Comparison of ENCODE assay signal across 8 mouse cellular contexts in genomic region chr1:63994248-63995136, GRCm38 (mm10).
A peak's percentile ranks its signal among the peaks of the same experiment; 100 is the strongest.
DNase-seq lines count a peak whose midpoint lies in the region; ATAC-seq and TF ChIP-seq lines count a peak whose summit lies in the region.

No protein-coding gene starts in this region.

- ATAC-seq in forebrain, embryonic 16.5 days = peak; percentile 79
- ATAC-seq in hindbrain, embryonic 16.5 days = peak; percentile 93

- peaks cover 0 to 19% of the 10 kb centered on the region in 2 experiments; a peak in 2 of 4 replicates for H3K4me1 ChIP-seq in CH12.LX (ENCODE audit: control insufficient read depth in 1 of 2, insufficient read depth in 2 of 2)
- peaks cover 16% of the 10 kb centered on the region for H3K4me1 ChIP-seq in forebrain, embryonic 16.5 days (replicated peaks; ENCODE audit: control insufficient read depth, insufficient read depth, low read length)
- H3K4me1 ChIP-seq in hindbrain, embryonic 16.5 days (ENCODE audit: control insufficient read depth, insufficient read depth, low read depth, low read length) = peaks cover 21% of the 10 kb centered on the region

- WGBS in forebrain, embryonic 16.5 days = 3% methylated on average over 19 of the region's 19 CpGs
- WGBS in hindbrain, embryonic 16.5 days = 7% methylated on average over 19 of the region's 19 CpGs

- H3K4me2 ChIP-seq in CH12.LX (ENCODE audit: insufficient read depth, low read depth, poor library complexity, severe bottlenecking) = no peak overlapping the region
- peak overlapping the region; percentile 27 for H3K4me2 ChIP-seq in forebrain, embryonic 16.5 days (ENCODE audit: low read length)
- peak overlapping the region; percentile 40 for H3K4me2 ChIP-seq in hindbrain, embryonic 16.5 days (ENCODE audit: low read length)

- H3K27me3 ChIP-seq in CH12.LX (replicated peaks) = no peaks in the 10 kb centered on the region
- no peaks in the 10 kb centered on the region for H3K27me3 ChIP-seq in forebrain, embryonic 16.5 days (replicated peaks; ENCODE audit: control insufficient read depth, insufficient read depth, low read length)
- H3K27me3 ChIP-seq in hindbrain, embryonic 16.5 days (replicated peaks; ENCODE audit: control insufficient read depth, insufficient read depth, low read length) = no peaks in the 10 kb centered on the region

- no peak for DNase-seq in CH12.LX (ENCODE audit: extremely low read depth)
- peak; percentile 65 for DNase-seq in adrenal gland, postnatal 10 days
- DNase-seq in left cerebral cortex, postnatal 14 days (ENCODE audit: low spot score in 2 of 2) = peak; percentile 37 to 72
- DNase-seq in neural tube, embryonic 10.5 days (ENCODE audit: extremely low spot score, low spot score) = peak; percentile 62
- DNase-seq in thymus, postnatal 36 days = no peak
- no peak for DNase-seq in urinary bladder, adult 2 months (ENCODE audit: low spot score)

- no peak for TF ChIP-seq POLR2A in CH12.LX (IDR thresholded peaks at IDR 0.05; ENCODE audit: low read depth, low read length)

- in situ Hi-C loops in CH12.LX (cut with MboI; ENCODE audit: low pct_ligation_motif_present, low pct_unique_long_range_greater_than_20kb, low sequenced_read_pairs) = no loop called here

- no peak for TF ChIP-seq CTCF in CH12.LX (conservative IDR thresholded peaks at IDR 0.05 in 1 of 2, IDR thresholded peaks at IDR 0.05 in 1 of 2; ENCODE audit: low read depth in 2 of 2, low read length in 2 of 2)

- TF ChIP-seq RAD21 in CH12.LX (IDR thresholded peaks at IDR 0.05; ENCODE audit: low read depth, low read length) = no peak

- intact Hi-C loops in left cerebral cortex, postnatal 14 days (cut with DNase I) = no loop called here

- H3K9ac ChIP-seq in CH12.LX (ENCODE audit: insufficient read depth, low read depth) = no peak overlapping the region
- no peak overlapping the region for H3K9ac ChIP-seq in forebrain, embryonic 16.5 days (replicated peaks; ENCODE audit: low read depth, low read length)
- H3K9ac ChIP-seq in hindbrain, embryonic 16.5 days (ENCODE audit: low read depth, low read length) = peak overlapping the region; percentile 31; the same call in 1 of the 2 replicates

- no peaks in the 10 kb centered on the region for H3K79me2 ChIP-seq in CH12.LX (replicated peaks; ENCODE audit: control insufficient read depth, extremely low read depth, insufficient read depth, poor library complexity, severe bottlenecking)

- no peaks in the 10 kb centered on the region for H3K9me3 ChIP-seq in CH12.LX (replicated peaks; ENCODE audit: low read length)
- H3K9me3 ChIP-seq in forebrain, embryonic 16.5 days (ENCODE audit: control insufficient read depth, low read length) = no peaks in the 10 kb centered on the region
- no peaks in the 10 kb centered on the region for H3K9me3 ChIP-seq in hindbrain, embryonic 16.5 days (ENCODE audit: control insufficient read depth, low read length)

- no peak overlapping the region for H3K4me3 ChIP-seq in CH12.LX (replicated peaks in 1 of 3; ENCODE audit: low read depth in 2 of 3, low read length in 2 of 3, poor library complexity in 1 of 3)
- no peak overlapping the region for H3K4me3 ChIP-seq in forebrain, embryonic 16.5 days (replicated peaks; ENCODE audit: low read length)
- no peak overlapping the region for H3K4me3 ChIP-seq in hindbrain, embryonic 16.5 days (ENCODE audit: low read length)

- dilution Hi-C loops in CH12.LX (cut with MboI; ENCODE audit: extremely low pct_ligation_motif_present, extremely low pct_unique_long_range_greater_than_20kb, low sequenced_read_pairs) = no loop called here

- no peak overlapping the region for H3K27ac ChIP-seq in CH12.LX (ENCODE audit: insufficient read depth, low read depth)
- H3K27ac ChIP-seq in forebrain, embryonic 16.5 days (ENCODE audit: low read length) = peak overlapping the region; percentile 68
- peak overlapping the region; percentile 58 for H3K27ac ChIP-seq in hindbrain, embryonic 16.5 days (ENCODE audit: low read depth, low read length)

- TF ChIP-seq EP300 in CH12.LX (IDR thresholded peaks at IDR 0.05; ENCODE audit: low read length) = no peak

- H3K36me3 ChIP-seq in CH12.LX (replicated peaks in 1 of 2; ENCODE audit: control insufficient read depth in 1 of 2, insufficient read depth in 1 of 2, low read length in 1 of 2) = no peaks in the 10 kb centered on the region
- no peaks in the 10 kb centered on the region for H3K36me3 ChIP-seq in forebrain, embryonic 16.5 days (ENCODE audit: control insufficient read depth, insufficient read depth)
- no peaks in the 10 kb centered on the region for H3K36me3 ChIP-seq in hindbrain, embryonic 16.5 days (ENCODE audit: control insufficient read depth, insufficient read depth, low read length)

TF ChIP-seq in CH12.LX, 34 proteins besides CTCF, POLR2A, EP300 and RAD21:
- TF ChIP-seq NELFE (IDR thresholded peaks at IDR 0.05; ENCODE audit: low read depth, low read length) (no peak), CHD2 (IDR thresholded peaks at IDR 0.05; ENCODE audit: low read length) (peak; percentile 56)

Comparison
In these comparisons a context has a peak if more than half of its experiments do, and no peak if none do; other contexts are left out.
1. DNase-seq: peak in adrenal gland, postnatal 10 days (single experiment), left cerebral cortex, postnatal 14 days (2 of 2) and neural tube, embryonic 10.5 days (single experiment); none in CH12.LX (single experiment), thymus, postnatal 36 days (0 of 2) and urinary bladder, adult 2 months (single experiment).